Mouse (Mus musculus): ENCODE data around the gene Magi2.

DNA sequence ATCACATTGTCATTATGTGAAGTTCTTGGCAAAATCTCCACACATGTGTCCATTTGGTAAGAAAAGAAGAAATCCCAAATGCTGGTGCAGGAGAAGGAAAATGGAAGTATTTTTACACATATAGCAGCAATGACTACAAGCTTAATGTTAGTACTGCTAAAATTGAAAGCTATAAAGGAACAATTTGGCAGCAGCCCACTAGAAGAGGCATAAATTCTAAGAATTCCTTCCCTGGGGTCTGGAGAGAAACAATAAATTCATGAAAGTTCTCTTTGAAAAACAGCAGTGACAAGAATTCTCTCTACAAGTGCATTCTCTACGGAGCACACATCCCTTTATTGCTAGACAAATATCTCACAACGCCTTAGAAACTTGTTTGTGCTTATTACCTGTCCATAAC is 913.4 kb downstream of the Magi2 start:
- TF ChIP-seq EP300 (IDR thresholded peaks at IDR 0.05; ENCODE audit: low read depth) (no peak), CTCF (IDR thresholded peaks at IDR 0.05; ENCODE audit: low read depth) (no peak)
